Mouse (Mus musculus): ENCODE data around the gene Vil1. TPM values are rescaled to one million over a fixed set of nuclear protein-coding genes. Genes with fewer than 3 reads are reported as not detected.

Gene Vil1
- total and polyA plus RNA-seq, 3 experiments, result 0.04 TPM; not detected in 1

GRCm38 (mm10) chr1:74386714-74387385 is 22.3 kb upstream of the Vil1 start (continued):
- TF ChIP-seq HCFC1 (IDR thresholded peaks at IDR 0.05; ENCODE audit: low read depth, low read length) (peak; percentile 84), EP300 (IDR thresholded peaks at IDR 0.05; ENCODE audit: low read depth in 1 of 2, low read length in 2 of 2) (peak in 1 of 2 experiments; percentile 63; a peak in 2 of 4 replicates), ZMIZ1 (IDR thresholded peaks at IDR 0.05; ENCODE audit: low read depth, low read length) (no peak), TCF12 (IDR thresholded peaks at IDR 0.05; ENCODE audit: low read depth, low read length) (no peak; the same call in 1 of the 2 replicates), TBP (IDR thresholded peaks at IDR 0.05; ENCODE audit: low read depth, low read length) (0 out of 2 replicates have a peak, but pooled peaks have one; percentile 39), CTCF (IDR thresholded peaks at IDR 0.05 in 2 of 3, conservative IDR thresholded peaks at IDR 0.05 in 1 of 3; ENCODE audit: control insufficient read depth in 1 of 3, insufficient read depth in 1 of 3, low read depth in 2 of 3, low read length in 3 of 3, poor library complexity in 1 of 3, severe bottlenecking in 1 of 3) (peak; percentile 34 to 58 (median 56); a peak in 5 of 6 replicates), SIN3A (IDR thresholded peaks at IDR 0.05; ENCODE audit: low read length) (peak; percentile 99), MAZ (IDR thresholded peaks at IDR 0.05; ENCODE audit: low read depth, low read length) (peak; percentile 98), ZC3H11A (IDR thresholded peaks at IDR 0.05; ENCODE audit: low read depth, low read length) (peak; percentile 62), MYB (IDR thresholded peaks at IDR 0.05; ENCODE audit: low read depth, low read length) (no peak), ELF1 (IDR thresholded peaks at IDR 0.05; ENCODE audit: low read depth, low read length) (peak; percentile 72), RCOR1 (IDR thresholded peaks at IDR 0.05; ENCODE audit: low read depth, low read length) (peak; percentile 82; the same call in 1 of the 2 replicates), POLR2AphosphoS5 (IDR thresholded peaks at IDR 0.05; ENCODE audit: borderline replicate concordance, low read depth, low read length) (no peak), BHLHE40 (IDR thresholded peaks at IDR 0.05; ENCODE audit: borderline replicate concordance, low read depth, low read length) (no peak), ZNF384 (IDR thresholded peaks at IDR 0.05; ENCODE audit: low read depth, low read length) (no peak), SMC3 (IDR thresholded peaks at IDR 0.05; ENCODE audit: low read depth, low read length) (no peak; the same call in 1 of the 2 replicates), JUND (IDR thresholded peaks at IDR 0.05; ENCODE audit: low read depth, low read length) (no peak), MAX (IDR thresholded peaks at IDR 0.05; ENCODE audit: low read length) (no peak), GATA1 (IDR thresholded peaks at IDR 0.05; ENCODE audit: low read depth, low read length) (peak; percentile 69)

DNA sequence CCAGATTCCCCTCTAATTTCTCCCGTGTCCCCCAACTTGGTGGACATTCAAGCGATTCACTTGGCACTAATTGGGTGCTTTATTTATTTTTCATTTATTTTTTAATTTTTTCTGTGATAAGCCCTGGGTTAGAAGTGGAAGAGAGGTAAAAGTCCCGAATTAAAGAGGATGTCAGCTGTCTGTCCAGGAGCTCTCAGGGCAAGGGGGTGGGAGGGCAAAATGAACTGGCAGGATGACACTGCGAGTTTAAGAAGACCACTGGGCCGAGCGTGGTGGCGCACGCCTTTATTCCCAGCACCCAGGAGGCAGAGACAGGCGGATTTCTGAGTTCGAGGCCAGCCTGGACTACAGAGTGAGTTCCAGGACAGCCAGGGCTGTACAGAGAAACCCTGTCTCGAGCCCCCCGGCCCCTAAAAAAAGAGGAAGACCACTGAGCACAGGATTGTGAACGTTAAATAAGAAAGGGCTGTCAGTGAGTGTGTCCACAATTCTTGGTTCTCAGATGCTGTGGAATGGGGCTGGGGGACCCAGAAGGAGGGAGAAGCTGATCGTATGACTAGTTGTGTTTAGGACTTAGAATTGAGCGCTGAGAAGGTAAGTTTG is 21.7 kb upstream of the Vil1 start:
- peak; percentile 61 for DNase-seq (ENCODE audit: low read depth, low spot score)
- peaks cover 9% of the 10 kb centered on the region for H3K79me2 ChIP-seq (ENCODE audit: control insufficient read depth, insufficient read depth, low read length, poor library complexity)
- TF ChIP-seq MEF2A (IDR thresholded peaks at IDR 0.05; ENCODE audit: extremely low read depth, insufficient replicate concordance, low read depth, low read length, poor library complexity, severe bottlenecking), result no peak
- TF ChIP-seq CHD1 (IDR thresholded peaks at IDR 0.05; ENCODE audit: low read depth, low read length), result peak; percentile 47; the same call in 1 of the 2 replicates
- peak; percentile 13; the same call in 1 of the 2 replicates for TF ChIP-seq TBP (IDR thresholded peaks at IDR 0.05; ENCODE audit: low read depth, low read length)
- TF ChIP-seq MAFK (IDR thresholded peaks at IDR 0.05; ENCODE audit: borderline replicate concordance, low read depth, low read length), result no peak
- no peak for TF ChIP-seq JUND (IDR thresholded peaks at IDR 0.05; ENCODE audit: low read depth, low read length)
- no peak for TF ChIP-seq MAX (IDR thresholded peaks at IDR 0.05; ENCODE audit: low read length)
- no peak for TF ChIP-seq NELFE (IDR thresholded peaks at IDR 0.05; ENCODE audit: low read depth, low read length)
- no peak for TF ChIP-seq POLR2AphosphoS2 (IDR thresholded peaks at IDR 0.05; ENCODE audit: low read length)
- TF ChIP-seq MYC (IDR thresholded peaks at IDR 0.05; ENCODE audit: low read depth, low read length), result no peak
- no peaks in the 10 kb centered on the region for H3K27me3 ChIP-seq (ENCODE audit: control insufficient read depth in 1 of 2, insufficient read depth in 2 of 2, low read length in 2 of 2)
- peak overlapping the region; percentile 96 for H3K27ac ChIP-seq (ENCODE audit: control insufficient read depth, low read depth, low read length)
- H3K9me3 ChIP-seq (replicated peaks; ENCODE audit: insufficient read depth, low read length), result no peaks in the 10 kb centered on the region
- H3K36me3 ChIP-seq (ENCODE audit: control insufficient read depth in 1 of 2, insufficient read depth in 2 of 2, low read length in 2 of 2), result peaks cover 0 to 10% of the 10 kb centered on the region in 2 experiments; a peak in 2 of 4 replicates
- H3K4me3 ChIP-seq (ENCODE audit: control insufficient read depth in 1 of 2, insufficient read depth in 1 of 2, low read depth in 2 of 2, low read length in 2 of 2), result peak overlapping the region; percentile 65 to 79
- peaks cover 0 to 12% of the 10 kb centered on the region in 2 experiments; a peak in 3 of 4 replicates for H3K4me1 ChIP-seq (ENCODE audit: control insufficient read depth in 1 of 2, insufficient read depth in 2 of 2, low read length in 2 of 2)
- peak overlapping the region; percentile 90 for H3K9ac ChIP-seq (ENCODE audit: control insufficient read depth, low read depth, low read length, poor library complexity, severe bottlenecking)

All from MEL (cell line).